Mouse (Mus musculus): ENCODE measurements at regions not wholly inside any gene's neighbourhood (a gene's known extent, or its start where the extent isn't known, plus 50 kb on each side); places are given as distances from the start of the nearest gene placed in this dataset.
A peak's percentile ranks its signal among the peaks of the same experiment; 100 is the strongest.
"Not testable (repeated sequence)": the region's sequence is repeated elsewhere in the genome, so short reads cannot be mapped to it uniquely, and the experiment has no call there.

DNA sequence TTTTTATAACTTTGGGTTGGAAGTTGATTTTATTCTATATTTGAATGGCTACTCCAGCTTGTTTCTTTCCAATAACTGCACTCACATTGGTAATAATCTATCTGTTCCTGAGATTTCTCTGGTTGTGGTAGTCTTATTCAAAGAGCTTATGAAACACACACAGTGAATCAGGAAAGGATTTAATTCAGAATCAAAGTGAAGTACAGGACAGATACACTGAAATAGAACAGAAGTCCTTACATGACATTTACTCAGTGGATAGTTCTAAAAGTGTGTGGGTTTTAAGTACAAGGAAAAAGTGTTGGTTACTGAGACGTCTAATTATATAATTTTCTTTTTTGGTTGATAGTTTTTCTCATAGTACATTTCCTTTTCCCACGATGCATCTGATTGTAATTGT, 859.7 kb downstream of the Rpia start:
- no peak for DNase-seq

DNA sequence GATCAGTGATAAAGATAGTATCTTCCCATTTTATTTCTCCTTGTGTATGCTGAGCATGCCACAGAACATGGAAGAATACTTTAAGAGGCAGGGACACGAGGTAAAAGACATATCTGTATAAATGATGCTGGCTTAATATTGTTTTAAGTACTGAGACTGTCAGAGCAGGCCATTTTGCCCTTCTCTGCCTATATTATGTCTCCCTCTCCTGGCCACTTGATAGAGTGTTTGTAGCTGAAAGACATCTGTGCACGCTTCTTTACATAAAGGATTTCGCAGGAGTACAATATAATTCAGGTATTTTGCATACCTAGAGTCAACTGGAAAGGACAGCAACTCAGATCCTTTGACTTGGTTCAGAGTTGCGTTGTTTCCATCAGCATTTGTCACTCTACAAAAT, 877.3 kb downstream of the Rpia start:
- no peak for DNase-seq

DNA sequence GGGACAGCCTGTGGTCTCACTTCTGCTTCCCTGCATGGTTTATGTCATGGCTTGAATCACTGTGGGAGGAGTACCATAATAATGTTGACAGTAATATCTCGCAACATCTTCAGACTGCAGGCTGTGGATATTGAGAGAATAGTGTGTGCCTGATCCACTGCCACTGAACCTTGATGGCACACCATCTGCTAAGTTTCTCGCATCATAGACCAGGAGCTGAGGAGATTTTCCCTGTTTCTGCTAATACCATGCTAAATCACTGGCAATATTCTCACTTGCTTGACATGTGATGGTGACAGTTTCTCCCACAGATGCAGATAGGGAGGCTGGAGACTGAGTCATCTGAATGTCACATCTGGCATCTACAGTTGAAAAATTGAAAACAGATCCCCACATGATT, 912.7 kb downstream of the Rpia start:
- no peak for DNase-seq

DNA sequence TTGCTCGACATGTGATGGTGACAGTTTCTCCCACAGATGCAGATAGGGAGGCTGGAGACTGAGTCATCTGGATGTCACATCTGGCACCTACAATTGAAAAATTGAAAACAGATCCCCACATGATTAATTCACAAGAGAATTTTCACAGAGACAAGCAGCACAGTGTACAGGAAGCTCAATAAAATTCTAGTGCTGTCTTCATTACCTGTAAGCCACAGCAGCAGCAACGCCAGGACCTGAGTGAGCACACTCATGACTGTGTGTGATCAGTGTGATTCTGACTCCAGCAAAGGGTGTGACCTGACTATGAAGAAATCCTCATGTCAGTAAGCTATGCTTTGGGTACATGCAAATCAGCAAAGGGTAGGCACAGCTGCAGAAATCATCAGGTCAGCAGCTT, 933.4 kb downstream of the Rpia start:
- not testable (repeated sequence) for DNase-seq

DNA sequence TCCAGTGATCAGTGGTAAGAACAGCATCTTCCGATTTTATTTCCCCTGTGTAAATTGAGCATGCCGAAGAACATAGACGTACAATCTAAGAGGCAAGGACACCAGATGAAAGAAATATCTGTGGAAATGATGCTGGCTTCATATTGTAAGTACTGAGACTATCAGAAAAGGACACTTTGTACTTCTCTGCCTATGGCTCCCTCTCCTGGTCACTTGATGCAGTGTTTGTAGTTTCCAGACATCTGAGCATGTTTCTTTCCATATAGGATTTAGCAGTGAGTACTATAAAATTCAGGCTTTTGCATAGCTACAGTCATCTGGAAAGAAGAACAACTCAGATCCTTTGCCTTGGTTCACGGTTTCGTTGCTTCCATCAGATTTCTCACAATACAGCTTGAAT, 963.4 kb downstream of the Rpia start:
- DNase-seq = not testable (repeated sequence)

DNA sequence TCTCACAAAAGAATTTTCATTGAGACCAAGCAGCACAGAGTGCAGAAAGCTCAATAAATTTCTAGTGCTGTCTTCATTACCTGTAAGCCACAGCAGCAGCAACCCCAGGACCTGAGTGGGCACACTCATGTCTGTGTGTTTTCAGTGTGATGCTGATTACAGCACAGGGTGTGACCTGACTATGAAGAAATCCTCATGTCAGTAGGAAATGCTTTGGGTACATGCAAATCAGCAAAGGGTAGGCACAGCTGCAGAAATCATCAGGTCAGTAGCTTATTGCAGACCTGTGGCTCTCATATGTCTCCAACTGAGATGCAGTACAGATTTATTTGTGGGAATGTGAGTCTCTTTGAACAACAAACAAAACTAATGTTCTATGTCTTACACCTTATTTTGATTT, 977.1 kb downstream of the Rpia start:
- DNase-seq = not testable (repeated sequence)

DNA sequence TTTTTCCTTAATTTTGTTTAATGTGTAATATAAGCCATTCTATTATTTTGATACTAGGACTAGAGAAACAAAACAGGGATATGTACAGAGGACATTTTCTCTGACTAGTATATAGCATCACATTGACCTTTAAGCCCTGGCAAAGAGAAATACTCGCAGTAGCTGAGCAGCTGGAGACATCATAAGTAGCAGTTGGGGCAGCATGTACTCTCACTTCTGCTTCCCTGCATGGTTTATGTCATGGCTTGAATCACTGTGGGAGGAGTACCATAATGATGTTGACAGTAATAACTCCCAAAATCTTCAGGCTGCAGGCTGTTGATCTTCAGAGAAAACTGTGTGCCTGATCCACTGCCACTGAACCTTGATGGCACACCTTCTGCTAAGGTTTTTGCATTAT, 977.7 kb downstream of the Rpia start:
- not testable (repeated sequence) for DNase-seq

DNA sequence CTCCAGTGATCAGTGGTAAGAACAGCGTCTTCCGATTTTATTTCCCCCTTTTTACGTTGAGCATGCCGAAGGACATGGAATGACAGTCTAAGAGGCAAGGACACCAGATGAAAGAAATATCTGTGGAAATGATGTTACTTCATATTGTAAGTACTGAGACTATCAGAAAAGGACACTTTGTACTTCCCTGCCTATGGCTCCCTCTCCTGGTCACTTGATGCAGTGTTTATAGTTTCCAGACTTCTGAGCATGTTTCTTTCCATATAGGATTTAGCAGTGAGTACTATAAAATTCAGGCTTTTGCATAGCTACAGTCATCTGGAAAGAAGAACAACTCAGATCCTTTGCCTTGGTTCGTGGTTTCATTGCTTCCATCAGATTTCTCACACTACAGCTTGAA, 1011.7 kb downstream of the Rpia start:
- DNase-seq = not testable (repeated sequence)

DNA sequence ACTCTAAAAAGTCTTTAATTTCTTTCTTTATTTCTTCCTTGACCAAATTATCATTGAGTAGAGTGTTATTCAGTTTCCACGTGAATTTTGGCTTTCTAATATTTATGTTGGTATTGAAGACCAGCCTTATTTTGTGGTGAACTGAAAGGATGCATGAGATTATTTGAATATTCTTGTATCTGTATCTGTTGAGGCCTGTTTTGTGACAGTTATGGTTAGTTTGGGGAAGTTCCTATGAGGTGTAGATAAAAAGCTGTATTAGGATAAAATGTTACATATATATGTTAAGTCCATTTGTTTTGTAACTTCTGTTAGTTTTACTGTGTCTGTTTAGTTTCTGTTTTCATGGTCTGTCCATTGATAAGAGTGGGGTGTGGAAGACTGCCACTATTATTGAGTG, 1014.7 kb downstream of the Rpia start:
- DNase-seq = not testable (repeated sequence)

DNA sequence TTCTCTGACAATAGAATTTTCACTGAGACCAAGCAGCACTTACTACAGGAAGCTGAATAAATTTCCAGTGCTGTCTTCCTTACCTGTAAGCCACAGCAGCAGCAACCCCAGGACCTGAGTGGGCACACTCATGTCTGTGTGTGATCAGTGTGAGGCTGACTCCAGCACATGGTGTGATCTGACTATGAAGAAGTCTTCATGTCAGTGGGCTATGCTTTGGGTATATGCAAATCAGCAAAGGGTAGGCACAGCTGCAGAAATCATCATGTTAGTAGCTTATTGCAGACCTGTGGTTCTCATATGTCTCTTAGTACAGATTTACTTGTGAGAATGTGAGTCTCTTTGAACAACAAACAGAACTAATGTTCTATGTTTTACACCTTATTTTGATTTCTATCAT, 1027.2 kb downstream of the Rpia start:
- no peak for DNase-seq

DNA sequence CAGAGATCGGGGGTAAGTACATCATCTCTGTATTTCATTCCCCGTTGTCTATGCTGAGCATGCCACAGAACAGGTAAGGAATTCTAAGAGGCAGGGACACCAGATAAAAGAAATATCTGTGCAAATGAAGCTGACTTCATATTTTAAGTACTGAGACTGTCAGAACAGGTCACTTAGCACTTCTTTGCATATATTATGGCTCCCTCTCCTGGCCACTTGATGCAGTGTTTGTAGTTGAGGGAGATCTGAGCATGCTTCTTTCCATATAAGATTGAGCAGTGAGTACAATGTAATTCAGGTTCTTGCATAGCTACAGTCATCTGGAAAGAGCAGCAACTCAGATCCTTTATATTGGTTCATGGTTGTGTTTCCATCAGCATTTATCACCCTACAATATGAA, 1033.4 kb downstream of the Rpia start:
- DNase-seq = peak; percentile 3

DNA sequence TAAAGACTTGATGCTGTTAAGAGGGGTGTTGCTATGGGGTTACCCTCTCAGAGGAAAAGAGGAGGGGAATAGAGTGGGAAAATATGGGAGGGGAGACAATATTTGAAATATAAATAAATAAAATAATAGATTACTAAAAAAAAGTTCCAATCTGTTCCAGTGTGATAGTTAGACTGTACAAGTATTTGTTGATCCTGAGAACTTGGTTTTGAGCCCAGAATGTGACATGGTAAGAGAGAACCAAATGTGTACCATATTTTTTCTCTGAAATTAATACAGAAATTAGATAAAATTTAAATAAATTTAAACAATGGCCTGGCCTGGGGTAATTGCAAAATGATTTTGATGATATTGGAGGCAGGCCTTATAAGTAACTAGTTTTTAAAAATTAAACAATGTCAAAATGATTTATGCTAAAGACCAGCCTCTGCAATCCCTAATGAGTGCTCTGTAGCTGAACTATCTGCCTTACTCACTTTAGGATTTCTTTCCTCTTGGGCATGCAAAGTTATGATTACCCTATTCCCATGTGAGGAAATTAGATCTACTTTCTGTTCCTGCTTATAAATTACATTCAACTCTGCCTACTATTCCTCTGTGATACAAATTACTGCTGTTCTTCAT, 1052.9 kb downstream of the Rpia start:
- no peak for DNase-seq

DNA sequence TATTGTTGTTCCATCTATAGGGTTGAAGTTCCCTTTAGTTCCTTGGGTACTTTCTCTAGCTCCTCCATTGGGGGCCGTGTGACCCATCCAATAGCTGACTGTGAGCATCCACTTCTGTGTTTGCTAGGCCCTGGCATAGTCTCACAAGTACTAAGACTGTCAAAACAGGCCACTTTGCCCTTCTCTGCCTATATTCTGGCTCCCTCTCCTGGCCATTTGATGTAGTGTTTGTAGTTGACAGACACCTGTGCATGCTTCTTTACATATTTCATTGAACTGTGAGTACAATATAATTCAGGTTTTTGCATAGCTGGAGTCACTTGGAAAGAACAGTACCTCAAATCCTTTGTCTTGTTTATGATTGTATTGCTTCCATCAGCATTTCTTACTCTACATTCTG, 1059.2 kb downstream of the Rpia start:
- DNase-seq = peak; percentile 3

DNA sequence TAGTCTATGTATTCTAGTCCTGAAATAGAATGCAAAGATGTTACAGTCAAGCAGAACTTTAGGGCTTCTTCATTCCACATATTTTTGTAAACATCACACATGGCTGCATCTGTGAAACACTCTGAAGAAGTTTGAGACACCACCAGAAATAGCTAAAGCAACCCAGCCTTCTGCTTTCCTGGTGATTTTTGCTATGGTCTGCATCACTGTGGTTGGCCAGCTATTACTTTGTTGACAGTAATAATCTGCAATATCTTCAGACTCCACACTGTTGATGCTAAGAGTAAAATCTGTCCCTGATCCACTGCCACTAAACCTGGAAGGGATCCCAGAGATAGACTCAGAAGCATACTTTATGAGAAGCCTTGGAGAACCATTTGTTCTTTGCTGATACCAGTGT, 1065.7 kb downstream of the Rpia start:
- DNase-seq = no peak

DNA sequence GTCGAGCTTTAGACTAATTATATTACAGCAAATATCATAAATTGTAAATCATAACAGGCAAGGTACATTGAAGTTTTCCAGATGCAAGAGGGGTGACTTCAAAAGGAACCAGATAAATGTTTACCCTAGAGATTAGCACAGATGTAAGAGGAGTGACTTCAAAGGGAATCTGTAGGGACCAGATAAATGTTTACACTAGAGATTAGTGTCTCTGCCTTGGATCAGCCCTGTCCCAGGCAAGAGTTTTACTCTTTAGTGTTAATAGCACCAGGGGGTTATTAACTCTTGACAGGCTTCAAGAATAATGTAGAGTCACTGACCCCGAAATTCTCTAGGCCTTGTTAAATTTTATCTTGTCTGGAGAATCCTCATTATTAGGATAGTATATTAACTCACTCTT, 1089.2 kb downstream of the Rpia start:
- DNase-seq = not testable (repeated sequence)

DNA sequence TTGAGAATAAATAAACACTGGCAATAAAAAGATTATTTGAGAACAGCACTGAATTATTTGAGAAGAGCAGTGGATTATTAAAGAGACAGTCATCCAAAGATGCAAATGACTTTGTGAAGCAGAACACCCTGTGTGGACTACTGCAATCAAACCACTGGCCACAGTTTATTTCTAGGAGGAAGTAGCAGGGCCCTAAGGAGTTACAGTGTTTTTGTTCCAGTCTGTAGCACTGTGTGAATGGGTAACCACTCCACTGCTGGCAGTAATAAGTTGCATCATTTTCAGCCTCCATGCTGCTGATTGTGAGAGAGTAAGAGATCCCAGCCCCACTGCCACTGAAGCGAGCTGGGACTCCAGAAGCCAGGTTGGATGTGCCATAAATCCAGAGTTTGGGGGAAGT, 1110.9 kb downstream of the Rpia start:
- DNase-seq = no peak

DNA sequence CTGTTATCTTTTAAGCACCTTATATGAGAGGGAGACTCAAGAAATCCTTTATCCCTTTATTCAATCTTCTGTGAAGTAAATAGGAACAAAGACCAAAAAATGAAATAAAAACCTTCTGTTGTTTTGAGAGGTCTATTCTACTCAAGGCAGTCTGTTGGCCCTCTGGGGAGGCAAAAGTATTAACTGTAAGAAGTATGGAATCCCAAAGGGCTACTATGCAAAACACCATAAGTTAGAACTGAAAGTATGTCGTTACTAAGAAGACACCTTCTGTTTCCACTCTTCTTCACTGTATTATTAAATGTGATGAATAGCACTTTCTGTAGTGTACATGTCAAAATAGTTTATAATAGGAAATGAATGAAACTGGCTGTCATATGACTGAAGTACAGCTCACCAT, 1129.6 kb downstream of the Rpia start:
- DNase-seq = not testable (repeated sequence)
